Mouse (Mus musculus) neural tube, embryonic 11.5 days (tissue): ENCODE data around the gene Vdr. TPM values are rescaled to one million over a fixed set of nuclear protein-coding genes. Genes with fewer than 3 reads are reported as not detected.

ENCODE experiments used
- ATAC-seq: fragments of 200-750 bp; cut with Nextera tagmentation; 2 replicates; pipeline ENCODE4 v1.8.0; 2017; ENCODE audit warnings: moderate number of reproducible peaks, mild to moderate bottlenecking, moderate TSS enrichment, moderate library complexity; ENCODE audit not compliant: insufficient read depth, low FRiP score, low TSS enrichment
- DNase-seq: peaks from one replicate; pipeline ENCODE4 v3.0.0-alpha.2; 2015; ENCODE audit warnings: low spot score
- H3K27ac ChIP-seq: fragments of 300-500 bp; sonication (generic); 2 replicates; pipeline ENCODE4 v1.5.1; 2014; ENCODE audit warnings: low read depth, mild to moderate bottlenecking, low read length
- H3K27me3 ChIP-seq: fragments of 300-500 bp; sonication (generic); 2 replicates; pipeline ENCODE4 v1.6.1; 2014; ENCODE audit warnings: mild to moderate bottlenecking, low read length, mixed read lengths; ENCODE audit not compliant: control insufficient read depth, insufficient read depth
- H3K36me3 ChIP-seq: fragments of 300-500 bp; sonication (generic); 2 replicates; pipeline ENCODE4 v1.6.1; 2014; ENCODE audit warnings: mild to moderate bottlenecking, low read length, moderate library complexity, mixed read lengths; ENCODE audit not compliant: control insufficient read depth, insufficient read depth
- H3K4me1 ChIP-seq: fragments of 300-500 bp; sonication (generic); 2 replicates; pipeline ENCODE4 v1.6.1; 2014; ENCODE audit warnings: low read length, mixed read lengths; ENCODE audit not compliant: control insufficient read depth, insufficient read depth
- H3K4me2 ChIP-seq: fragments of 300-500 bp; sonication (generic); 2 replicates; pipeline ENCODE4 v1.6.1; 2014; ENCODE audit warnings: low read depth, mild to moderate bottlenecking, moderate library complexity
- H3K4me3 ChIP-seq: fragments of 300-500 bp; sonication (generic); 2 replicates; pipeline ENCODE4 v1.5.1; 2014; ENCODE audit warnings: low read depth, low read length
- H3K9ac ChIP-seq: fragments of 300-500 bp; sonication (generic); 2 replicates; pipeline ENCODE4 v1.6.1; 2014; ENCODE audit warnings: mild to moderate bottlenecking, low read length
- H3K9me3 ChIP-seq: fragments of 300-500 bp; sonication (generic); 2 replicates; pipeline ENCODE4 v1.6.1; 2016; ENCODE audit warnings: low read length; ENCODE audit not compliant: control insufficient read depth
- WGBS: fragments of 180-500 bp; shearing (Covaris S2); extraction: QIAGEN DNeasy Blood & Tissue Kit; methylation state at CpG from one replicate; pipeline ENCODE4 v1.1.7; 2014; 5-methylcytosine and 5-hydroxymethylcytosine counted together
- polyA plus RNA-seq: library from polyadenylated mRNA; unstranded; fragments of >200 nt; fragmentation: Nextera tagmentation; extraction: Ambion mirVana; gene quantifications from 2 replicates; pipeline ENCODE4 v1.2.1, GENCODE M21; 2014

Vdr gene
- polyA plus RNA-seq, result 0.16 TPM in 1 of 2 replicates, not detected in the other

- Histone ChIP-seq H3K4me1 (peaks cover 8% of the 10 kb centered on the region; the same call in 1 of the 2 replicates), H3K4me3 (no peak within 1 kb of the TSS), H3K4me2 (no peak within 1 kb of the TSS), H3K9me3 (no peaks in the 10 kb centered on the region), H3K9ac (no peak within 1 kb of the TSS), H3K27me3 (peaks cover 19% of the 10 kb centered on the region), H3K27ac (no peak within 1 kb of the TSS), H3K36me3 (no peaks in the 10 kb centered on the region)
- ATAC-seq (no peak), DNase-seq (no peak)
- WGBS, result 95% methylated on average over 2 of the region's 2 CpGs
Observed at GRCm38 (mm10) chr15:97910530-97910929, at the start of gene Vdr. Gene Vdr, minus strand, starts transcription at chr15:97910630.

DNA sequence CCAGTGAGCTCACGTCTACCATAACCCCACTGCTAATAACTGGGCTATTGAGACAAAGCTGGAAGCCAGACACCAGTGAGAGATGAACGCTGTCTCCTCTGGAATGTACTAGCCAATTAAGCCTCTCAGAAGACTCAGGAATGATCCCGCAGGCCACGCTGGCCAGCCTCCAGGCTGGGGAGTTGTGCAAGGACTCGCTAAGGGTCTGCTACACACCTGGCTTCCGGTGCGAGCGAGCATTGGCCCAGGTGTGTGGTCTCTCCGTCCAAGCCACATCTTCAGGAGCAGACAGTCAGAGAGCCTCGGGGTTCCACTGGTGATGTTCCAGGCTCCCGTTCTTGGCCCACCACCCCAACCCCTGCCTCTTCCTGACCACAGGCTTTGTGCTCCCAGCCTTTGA lies 46.0 kb upstream of the Vdr start:
- no peak overlapping the region for H3K4me3 ChIP-seq
- H3K27me3 ChIP-seq, result no peaks in the 10 kb centered on the region
- 83% methylated on average over 11 of the region's 11 CpGs for whole genome bisulfite sequencing
- H3K4me2 ChIP-seq, result no peak overlapping the region
- 0 out of 2 replicates have a peak, but pooled peaks cover 2% of the 10 kb centered on the region for H3K4me1 ChIP-seq
- H3K9ac ChIP-seq, result no peak overlapping the region
- no peak for ATAC-seq
- H3K9me3 ChIP-seq, result no peaks in the 10 kb centered on the region
- no peaks in the 10 kb centered on the region for H3K36me3 ChIP-seq
- H3K27ac ChIP-seq, result no peak overlapping the region
- no peak for DNase-seq

DNA sequence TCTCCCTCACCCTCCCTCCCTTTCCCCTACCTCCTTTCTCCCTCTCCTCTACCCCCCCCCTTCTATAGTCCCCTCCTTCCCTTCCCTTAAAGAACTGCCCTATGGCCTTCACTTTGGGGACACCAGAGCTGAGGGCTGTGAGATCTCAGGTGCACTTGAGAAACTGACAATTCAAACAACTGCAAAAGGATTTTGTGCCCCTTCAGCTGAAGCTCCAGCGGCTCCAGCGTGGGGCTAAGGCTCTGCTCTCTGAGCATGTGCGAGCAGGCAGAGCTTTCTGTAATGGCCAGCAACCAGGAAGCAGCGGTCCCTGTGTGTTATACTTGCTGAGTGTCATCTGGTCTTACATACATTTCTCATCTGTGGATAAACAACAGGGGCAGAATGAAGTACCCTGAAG lies 45.3 kb upstream of the Vdr start:
- Histone ChIP-seq H3K9ac (no peak overlapping the region), H3K4me3 (no peak overlapping the region), H3K4me2 (no peak overlapping the region), H3K36me3 (no peaks in the 10 kb centered on the region), H3K27me3 (no peaks in the 10 kb centered on the region), H3K4me1 (0 out of 2 replicates have a peak, but pooled peaks cover 2% of the 10 kb centered on the region), H3K9me3 (no peaks in the 10 kb centered on the region), H3K27ac (no peak overlapping the region)
- no peak for ATAC-seq
- 28% methylated on average over 4 of the region's 4 CpGs for WGBS
- peak; percentile 10 for DNase-seq

DNA sequence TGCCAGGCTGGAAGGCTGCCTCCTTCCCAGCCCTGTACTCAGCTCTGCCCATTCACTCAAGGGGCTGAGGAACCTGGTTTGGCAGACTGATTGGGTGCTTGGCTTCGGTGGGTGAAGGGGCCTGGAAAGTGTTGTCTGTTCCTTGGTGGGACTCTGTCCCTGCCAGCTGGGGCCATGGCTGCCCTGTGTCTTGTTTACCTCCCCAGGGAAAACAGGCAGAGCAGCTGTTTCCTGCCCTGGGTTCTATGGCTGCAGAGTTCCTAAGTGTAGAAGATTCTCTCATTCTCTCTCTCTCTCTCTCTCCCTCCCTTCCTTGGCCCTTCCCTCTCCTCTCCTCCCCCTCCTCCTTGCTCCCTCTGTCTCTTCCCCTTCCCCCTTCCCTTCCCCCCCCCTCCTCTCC lies 44.9 kb upstream of the Vdr start:
- ATAC-seq, result no peak
- H3K4me3 ChIP-seq, result no peak overlapping the region
- no peak overlapping the region for H3K27ac ChIP-seq
- no peak overlapping the region for H3K9ac ChIP-seq
- 0 out of 2 replicates have a peak, but pooled peaks cover 2% of the 10 kb centered on the region for H3K4me1 ChIP-seq
- no peaks in the 10 kb centered on the region for H3K27me3 ChIP-seq
- no peak overlapping the region for H3K4me2 ChIP-seq
- DNase-seq, result peak; percentile 11
- H3K36me3 ChIP-seq, result no peaks in the 10 kb centered on the region
- 76% methylated on average over 1 of the region's 1 CpGs for WGBS
- H3K9me3 ChIP-seq, result no peaks in the 10 kb centered on the region

DNA sequence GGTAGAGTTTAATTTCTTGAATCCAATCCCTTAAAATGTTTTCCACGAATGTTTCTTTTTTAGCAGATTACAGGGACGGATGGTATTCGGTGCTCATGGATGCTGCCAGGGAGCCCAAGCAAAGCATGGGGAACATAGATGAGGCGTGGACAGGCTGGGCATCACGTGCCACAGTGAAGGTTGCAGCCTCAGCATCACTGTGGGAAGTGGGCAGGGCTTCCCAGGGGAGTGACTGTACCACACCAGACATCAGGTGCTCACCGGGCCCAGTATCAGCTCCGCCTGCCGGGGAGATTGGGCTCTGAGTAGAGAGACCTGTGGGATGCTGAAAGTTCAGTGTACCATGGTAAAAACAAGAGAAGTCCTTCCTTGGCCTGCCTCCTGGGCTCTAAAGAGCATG lies 44.2 kb upstream of the Vdr start:
- Histone ChIP-seq H3K9ac (no peak overlapping the region), H3K4me2 (no peak overlapping the region), H3K4me1 (0 out of 2 replicates have a peak, but pooled peaks cover 2% of the 10 kb centered on the region), H3K27ac (no peak overlapping the region), H3K36me3 (no peaks in the 10 kb centered on the region), H3K9me3 (no peaks in the 10 kb centered on the region), H3K27me3 (no peaks in the 10 kb centered on the region), H3K4me3 (no peak overlapping the region)
- ATAC-seq (no peak), DNase-seq (peak; percentile 6)
- WGBS, result 83% methylated on average over 8 of the region's 8 CpGs

- DNase-seq, result no peak
- H3K4me1 ChIP-seq, result 0 out of 2 replicates have a peak, but pooled peaks cover 2% of the 10 kb centered on the region
- H3K9ac ChIP-seq, result no peak overlapping the region
- 70% methylated on average over 4 of the region's 4 CpGs for WGBS
- no peaks in the 10 kb centered on the region for H3K9me3 ChIP-seq
- no peaks in the 10 kb centered on the region for H3K36me3 ChIP-seq
- no peak overlapping the region for H3K27ac ChIP-seq
- no peak overlapping the region for H3K4me3 ChIP-seq
- no peaks in the 10 kb centered on the region for H3K27me3 ChIP-seq
- no peak for ATAC-seq
- no peak overlapping the region for H3K4me2 ChIP-seq
Observed at GRCm38 (mm10) chr15:97952889-97953189, 42.4 kb upstream of the Vdr start.

- 16% methylated on average over 16 of the region's 16 CpGs for WGBS
- H3K4me2 ChIP-seq, result no peak overlapping the region; the same call in 1 of the 2 replicates
- no peak overlapping the region for H3K4me3 ChIP-seq
Observed at GRCm38 (mm10) chr15:97952137-97952888, 41.9 kb upstream of the Vdr start.

GRCm38 (mm10) chr15:97950240-97950639 lies 39.8 kb upstream of the Vdr start:
- Histone ChIP-seq H3K4me2 (no peak overlapping the region), H3K36me3 (no peaks in the 10 kb centered on the region), H3K9ac (no peak overlapping the region), H3K27me3 (no peaks in the 10 kb centered on the region), H3K9me3 (no peaks in the 10 kb centered on the region), H3K4me1 (0 out of 2 replicates have a peak, but pooled peaks cover 1% of the 10 kb centered on the region), H3K4me3 (no peak overlapping the region), H3K27ac (no peak overlapping the region)
- no peak for DNase-seq
- WGBS, result 74% methylated on average over 7 of the region's 7 CpGs
- no peak for ATAC-seq

More at GRCm38 (mm10) chr15:97952137-97952888, 41.9 kb upstream of the Vdr start:
- Histone ChIP-seq H3K9me3 (no peaks in the 10 kb centered on the region), H3K27ac (no peak overlapping the region), H3K4me1 (0 out of 2 replicates have a peak, but pooled peaks cover 2% of the 10 kb centered on the region), H3K27me3 (no peaks in the 10 kb centered on the region), H3K9ac (no peak overlapping the region; the same call in 1 of the 2 replicates), H3K36me3 (no peaks in the 10 kb centered on the region)
- peak; percentile 81 for DNase-seq
- ATAC-seq, result peak; percentile 63

DNA sequence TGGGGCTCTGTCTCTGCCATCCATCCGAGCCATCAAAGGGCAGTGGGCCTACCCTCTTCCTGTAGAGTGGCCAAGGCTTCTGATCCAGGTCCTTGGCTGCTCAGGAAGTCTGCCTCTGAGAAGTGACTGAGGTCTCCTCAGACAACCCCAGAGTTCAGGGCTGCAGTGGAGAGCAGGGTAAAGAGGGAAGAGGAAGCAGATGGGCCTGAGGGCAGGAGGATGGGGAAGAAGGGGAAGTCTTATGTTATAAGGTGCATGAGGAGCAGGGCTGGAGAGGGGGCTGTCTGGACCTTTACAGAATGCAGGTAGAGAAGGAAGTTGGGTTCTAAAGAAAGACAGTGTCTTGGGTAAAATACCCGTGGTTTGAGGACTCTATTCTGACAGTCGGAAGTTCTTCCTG lies 39.3 kb upstream of the Vdr start:
- ATAC-seq (no peak), DNase-seq (no peak)
- 69% methylated on average over 3 of the region's 3 CpGs for WGBS
- no peak overlapping the region for H3K27ac ChIP-seq
- no peaks in the 10 kb centered on the region for H3K9me3 ChIP-seq
- no peaks in the 10 kb centered on the region for H3K4me1 ChIP-seq
- no peak overlapping the region for H3K4me2 ChIP-seq
- H3K9ac ChIP-seq, result no peak overlapping the region
- H3K27me3 ChIP-seq, result no peaks in the 10 kb centered on the region
- no peaks in the 10 kb centered on the region for H3K36me3 ChIP-seq
- no peak overlapping the region for H3K4me3 ChIP-seq
